Mouse (Mus musculus) ovary, postnatal 10 days (tissue): ENCODE measurements around the gene Tab1.

ENCODE experiments used
- DNase-seq: peaks from one replicate; pipeline ENCODE4 v3.0.0; 2022; ENCODE audit warnings: low spot score

Tab1 gene

GRCm38 (mm10) chr15:80137945-80138791, 5.2 kb downstream of the Tab1 start:
- no peak for DNase-seq

GRCm38 (mm10) chr15:80140302-80140701, 7.4 kb downstream of the Tab1 start:
- no peak for DNase-seq

DNA sequence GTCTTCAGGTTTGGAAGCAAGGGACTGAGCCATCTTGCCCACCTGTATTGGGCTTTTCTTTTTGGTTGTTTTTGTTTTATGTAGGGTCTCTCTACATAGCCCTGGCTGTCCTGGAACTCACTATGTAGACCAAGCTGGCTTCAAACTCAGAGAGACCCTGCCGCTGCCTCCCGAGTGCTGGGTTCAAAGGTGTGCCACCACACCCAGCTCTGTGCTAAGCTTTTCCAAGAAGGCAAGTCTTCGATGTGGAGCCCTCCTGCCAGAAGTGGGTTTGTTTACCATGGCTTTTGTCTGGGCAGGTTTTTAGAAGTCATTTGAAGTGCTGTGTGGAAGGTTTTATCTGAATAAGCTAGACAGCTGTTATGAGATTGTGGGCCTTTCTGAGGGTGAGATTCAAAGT, 8.0 kb downstream of the Tab1 start:
- DNase-seq = no peak

DNA sequence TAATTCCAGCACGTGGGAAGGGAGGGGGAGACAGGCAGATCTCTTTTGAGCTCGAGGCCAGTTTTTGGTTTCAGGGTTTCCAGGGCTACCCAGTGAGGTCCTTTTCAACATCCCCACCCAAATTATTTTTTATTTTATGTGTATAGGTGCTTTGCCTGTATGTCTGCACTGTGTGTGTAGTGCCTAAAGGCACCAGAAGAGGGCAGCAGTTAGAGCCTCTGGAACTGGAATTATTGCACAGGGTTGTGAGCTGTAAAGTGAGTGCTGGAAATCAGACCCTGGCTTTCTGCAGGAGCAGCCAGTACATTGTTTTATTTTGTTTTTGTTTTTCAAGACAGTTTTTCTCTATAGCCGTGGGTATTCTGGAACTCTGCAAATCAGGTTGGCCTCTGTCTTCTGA, 9.2 kb downstream of the Tab1 start:
- DNase-seq = no peak

- no peak for DNase-seq
Observed at GRCm38 (mm10) chr15:80143760-80144159, 10.8 kb downstream of the Tab1 start.

- no peak for DNase-seq
Observed at GRCm38 (mm10) chr15:80145397-80145796, 12.5 kb downstream of the Tab1 start.

- no peak for DNase-seq
Observed at GRCm38 (mm10) chr15:80146153-80146552, 13.2 kb downstream of the Tab1 start.

GRCm38 (mm10) chr15:80147090-80147489, 14.2 kb downstream of the Tab1 start:
- DNase-seq = no peak

DNA sequence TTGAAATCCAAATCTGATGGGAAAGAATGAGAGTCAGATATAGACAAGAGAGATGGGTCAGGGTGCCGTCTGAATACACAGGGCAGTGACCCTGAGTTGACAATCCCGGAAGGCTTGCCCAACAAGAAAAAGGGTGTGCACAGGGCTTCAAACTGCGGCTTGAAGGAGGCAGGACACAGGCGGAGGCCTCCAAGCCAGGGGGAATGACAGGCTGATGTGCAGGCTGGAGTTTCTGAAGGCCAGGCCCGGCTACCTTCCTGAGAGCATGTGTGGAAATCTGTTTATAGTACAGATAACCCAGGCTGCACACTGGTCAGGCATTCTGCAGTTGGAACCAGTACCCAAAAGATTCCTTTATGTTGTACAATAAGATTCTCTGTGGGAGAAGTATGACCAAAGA, 14.6 kb downstream of the Tab1 start:
- DNase-seq = no peak

- DNase-seq = no peak
Observed at GRCm38 (mm10) chr15:80148565-80148964, 15.6 kb downstream of the Tab1 start.

GRCm38 (mm10) chr15:80149517-80149916, 16.6 kb downstream of the Tab1 start:
- DNase-seq = no peak

- DNase-seq = no peak
Observed at GRCm38 (mm10) chr15:80152663-80153062, 19.7 kb downstream of the Tab1 start.

DNA sequence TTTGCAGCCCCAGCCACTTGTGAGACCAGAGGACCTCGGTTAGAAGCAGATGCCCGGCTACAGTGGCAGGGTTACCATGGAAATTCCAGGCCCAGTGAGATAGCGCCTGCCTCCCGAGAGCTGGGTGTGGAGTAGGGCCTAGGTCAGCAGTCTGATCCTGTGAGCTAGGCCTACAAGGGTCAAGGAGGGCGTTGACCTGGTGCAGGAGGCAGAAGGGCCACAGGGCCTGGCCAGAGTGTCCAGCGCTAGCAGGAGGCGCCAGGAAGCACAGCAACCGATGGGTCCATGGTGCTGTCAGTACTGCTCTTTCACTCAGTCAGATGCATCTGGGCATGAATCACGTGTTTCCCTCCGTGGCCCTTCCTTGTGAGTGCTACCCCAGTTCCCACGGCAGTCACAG, 20.8 kb downstream of the Tab1 start:
- no peak for DNase-seq

DNA sequence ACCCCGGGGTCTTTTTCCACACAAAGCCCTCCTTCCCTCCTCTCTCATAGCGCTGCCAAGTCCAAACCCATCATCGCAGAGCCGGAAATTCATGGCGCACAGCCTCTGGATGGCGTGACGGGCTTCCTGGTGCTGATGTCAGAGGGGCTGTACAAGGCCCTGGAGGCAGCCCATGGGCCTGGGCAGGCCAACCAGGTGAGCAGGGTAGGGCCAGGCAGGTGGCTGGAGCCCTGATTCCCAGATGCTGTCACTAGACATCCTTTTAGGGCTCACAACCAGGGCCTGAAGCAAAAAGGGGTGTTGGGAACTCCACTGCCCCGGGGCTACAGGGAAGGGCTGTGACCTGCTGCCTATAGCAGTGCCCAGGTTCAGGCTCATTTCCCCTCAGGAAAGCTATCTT, 22.8 kb downstream of the Tab1 start:
- no peak for DNase-seq

GRCm38 (mm10) chr15:80157197-80157943, 24.4 kb downstream of the Tab1 start:
- DNase-seq = no peak

- no peak for DNase-seq
Observed at GRCm38 (mm10) chr15:80158001-80158706, 25.2 kb downstream of the Tab1 start.

DNA sequence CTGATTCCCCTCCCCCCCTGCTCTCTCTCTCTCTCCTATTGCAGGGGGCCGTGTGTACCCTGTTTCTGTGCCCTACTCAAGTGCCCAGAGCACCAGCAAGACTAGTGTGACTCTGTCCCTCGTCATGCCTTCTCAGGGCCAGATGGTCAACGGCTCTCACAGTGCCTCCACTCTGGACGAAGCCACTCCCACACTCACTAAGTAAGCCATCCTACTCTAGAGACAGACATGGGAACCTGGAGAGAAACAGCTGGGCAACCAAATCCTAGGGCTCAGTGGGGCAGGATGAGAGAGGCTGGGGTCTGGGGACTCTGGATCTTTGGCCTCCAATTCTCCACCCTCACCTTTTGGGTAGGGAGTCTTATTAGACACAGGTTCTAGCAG, 25.8 kb downstream of the Tab1 start:
- DNase-seq = no peak

- no peak for DNase-seq
Observed at GRCm38 (mm10) chr15:80159286-80159901, 26.5 kb downstream of the Tab1 start.

DNA sequence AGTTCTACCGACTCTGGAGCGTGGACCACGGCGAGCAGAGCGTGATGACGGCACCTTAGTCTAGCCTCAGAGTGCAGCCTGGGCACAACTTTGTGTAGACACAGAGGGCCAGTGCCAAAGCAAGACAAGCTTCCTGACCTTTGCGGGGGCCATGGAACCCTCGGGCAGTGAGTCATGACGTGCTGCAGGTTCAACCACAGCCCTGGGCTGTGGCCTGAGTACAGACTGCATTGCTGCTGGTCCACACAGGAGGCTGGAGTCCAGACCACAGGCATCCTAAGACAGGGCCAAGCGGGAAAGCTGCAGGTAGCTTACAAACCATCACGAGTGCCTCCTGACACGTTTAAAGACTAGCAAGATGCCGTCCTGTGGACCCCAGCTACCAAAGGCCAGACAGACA, 27.3 kb downstream of the Tab1 start:
- no peak for DNase-seq

GRCm38 (mm10) chr15:80160726-80161125, 27.8 kb downstream of the Tab1 start:
- no peak for DNase-seq

DNA sequence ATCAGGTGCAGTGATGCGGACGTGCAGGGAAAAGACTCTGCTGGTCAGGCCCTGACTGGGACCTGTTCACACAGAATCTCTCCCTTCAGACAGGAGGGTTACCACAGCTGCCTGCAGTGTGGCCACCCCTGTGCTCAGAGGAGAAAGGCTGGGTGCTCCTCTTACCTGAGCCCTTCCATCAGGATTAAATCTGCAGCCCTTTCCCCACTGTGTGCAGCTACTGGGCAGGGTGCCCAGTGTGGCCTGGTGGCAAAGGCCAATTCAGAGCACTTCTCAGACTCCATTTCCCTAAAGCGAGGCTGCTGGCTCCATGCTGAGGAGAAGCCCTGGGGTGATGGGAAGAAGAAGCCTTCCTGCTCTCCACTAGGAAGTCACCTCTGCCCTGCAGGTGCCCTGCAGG, 28.3 kb downstream of the Tab1 start:
- no peak for DNase-seq

DNA sequence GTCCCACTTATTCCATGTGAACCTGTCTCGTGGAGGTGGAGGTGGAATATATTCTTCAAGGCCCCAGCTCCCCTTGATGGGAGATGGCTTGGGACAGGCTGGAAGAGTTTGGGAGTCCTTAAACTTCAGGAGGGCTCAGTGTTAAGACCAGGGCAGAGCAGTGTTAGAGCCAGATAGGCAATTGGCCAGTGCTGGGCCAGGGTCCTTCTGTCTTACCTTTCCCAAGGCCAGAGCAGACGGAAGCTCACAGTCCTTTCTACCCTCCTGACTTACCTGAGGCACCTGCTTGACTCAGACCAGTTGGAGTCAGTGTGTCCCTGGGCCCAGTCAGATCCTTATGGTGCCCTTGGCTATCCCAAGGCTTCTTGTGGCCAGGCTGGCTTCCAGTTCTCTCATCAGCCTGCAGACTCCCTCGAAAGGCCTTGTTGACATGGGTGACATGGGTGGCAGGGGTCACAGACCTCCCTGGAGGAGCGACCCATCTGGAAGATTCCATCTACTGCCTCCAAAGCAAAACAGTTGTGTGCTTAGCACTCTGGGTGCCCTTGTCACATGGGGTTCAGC, 29.6 kb downstream of the Tab1 start:
- DNase-seq = no peak
